Mouse (Mus musculus): ENCODE measurements around the gene Cd70. TPM values are rescaled to one million over a fixed set of nuclear protein-coding genes. Genes with fewer than 3 reads are reported as not detected.
"Not testable (repeated sequence)": the region's sequence is repeated elsewhere in the genome, so short reads cannot be mapped to it uniquely, and the experiment has no call there.

Gene Cd70
- total RNA-seq, 2 experiments from 2014 or later: 0.61 TPM; not detected in 1

DNA sequence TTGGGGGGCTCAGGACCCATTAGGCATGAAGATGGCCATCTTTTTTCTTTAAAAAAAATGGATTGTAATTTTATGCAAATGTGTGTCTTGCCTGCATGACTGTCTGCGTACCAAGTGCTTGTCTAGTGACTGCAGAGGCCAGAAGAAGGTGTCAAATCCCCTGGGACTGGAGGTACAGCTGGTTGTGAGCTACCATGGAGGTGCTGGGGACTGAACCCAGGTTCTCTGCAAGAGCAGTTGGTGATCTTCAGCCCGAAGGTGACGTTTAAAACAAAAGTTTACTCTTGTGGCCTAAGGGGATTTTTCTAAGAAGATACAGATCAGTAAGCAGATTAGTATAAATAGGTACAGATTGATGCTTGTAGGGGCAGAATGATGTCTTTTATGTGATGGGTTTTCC lies 13.9 kb downstream of the Cd70 start:
- no peak for DNase-seq (ENCODE audit: extremely low spot score in 1 of 2, low spot score in 1 of 2)

- DNase-seq (ENCODE audit: extremely low spot score in 1 of 2, low spot score in 1 of 2): no peak
These were observed 14.9 kb downstream of the Cd70 start for GRCm38 (mm10) chr17:57134693-57135092.

GRCm38 (mm10) chr17:57134021-57134420 lies 15.6 kb downstream of the Cd70 start:
- not testable (repeated sequence) for DNase-seq (ENCODE audit: extremely low spot score in 1 of 2, low spot score in 1 of 2)

- DNase-seq (ENCODE audit: extremely low spot score in 1 of 2, low spot score in 1 of 2): no peak
These were observed 17.8 kb downstream of the Cd70 start for GRCm38 (mm10) chr17:57131793-57132192.

DNA sequence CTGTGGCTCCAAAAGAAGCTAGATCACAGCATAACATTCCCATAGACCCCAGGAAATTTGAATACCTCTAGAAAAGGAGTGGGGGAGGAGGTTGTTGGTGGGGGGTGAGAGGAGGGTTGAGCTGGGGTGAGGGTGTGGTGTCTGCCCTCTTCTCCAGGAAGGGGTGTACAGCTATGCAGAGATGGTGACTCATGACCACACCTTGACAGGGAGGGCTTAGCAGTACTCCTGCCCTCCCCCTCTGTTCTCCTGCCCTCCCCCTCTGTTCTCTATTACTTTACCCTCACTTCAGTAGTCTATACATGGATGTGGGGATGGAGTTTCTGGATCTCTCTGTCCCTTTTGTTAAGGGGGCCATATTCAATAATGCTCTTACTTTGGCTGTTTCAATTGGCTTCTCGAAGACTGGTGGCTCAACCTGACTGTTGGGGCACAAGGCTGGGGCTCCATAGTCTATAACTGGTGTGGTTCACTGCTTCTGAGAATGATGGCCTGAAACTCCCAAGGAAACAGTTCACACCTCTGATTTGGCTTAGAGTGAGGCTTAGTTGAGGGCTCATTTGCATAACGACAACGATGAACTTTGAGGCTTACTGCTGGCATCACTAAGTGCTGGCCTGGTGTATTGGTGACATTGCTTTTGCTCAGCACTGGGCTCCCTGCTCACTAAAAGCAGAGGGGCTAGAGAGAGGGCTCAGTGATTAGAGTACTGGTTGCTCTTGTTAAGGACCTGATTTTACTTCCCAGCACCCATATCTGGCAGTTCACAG lies 23.5 kb downstream of the Cd70 start:
- no peak for DNase-seq (ENCODE audit: extremely low spot score in 1 of 2, low spot score in 1 of 2)

DNA sequence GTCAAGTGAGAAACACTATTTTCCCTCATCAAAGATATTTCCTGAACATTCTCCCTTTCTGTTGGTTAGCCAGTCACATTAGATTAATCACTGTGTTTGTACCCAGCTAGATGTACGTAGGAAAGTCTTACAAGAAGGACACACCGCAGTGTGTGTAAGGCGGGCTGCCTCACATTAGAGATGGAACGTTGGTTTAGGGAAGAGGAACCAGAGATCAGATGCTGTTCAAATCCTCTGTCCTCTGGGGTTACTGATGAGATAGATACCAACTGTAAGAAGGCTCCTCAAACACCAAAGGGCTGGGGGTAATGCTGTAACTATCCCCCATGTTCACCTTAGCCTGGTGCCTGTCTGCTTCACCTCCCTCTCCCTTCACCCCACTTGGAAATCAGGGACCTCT lies 24.8 kb downstream of the Cd70 start:
- DNase-seq (ENCODE audit: extremely low spot score in 1 of 2, low spot score in 1 of 2): no peak

DNA sequence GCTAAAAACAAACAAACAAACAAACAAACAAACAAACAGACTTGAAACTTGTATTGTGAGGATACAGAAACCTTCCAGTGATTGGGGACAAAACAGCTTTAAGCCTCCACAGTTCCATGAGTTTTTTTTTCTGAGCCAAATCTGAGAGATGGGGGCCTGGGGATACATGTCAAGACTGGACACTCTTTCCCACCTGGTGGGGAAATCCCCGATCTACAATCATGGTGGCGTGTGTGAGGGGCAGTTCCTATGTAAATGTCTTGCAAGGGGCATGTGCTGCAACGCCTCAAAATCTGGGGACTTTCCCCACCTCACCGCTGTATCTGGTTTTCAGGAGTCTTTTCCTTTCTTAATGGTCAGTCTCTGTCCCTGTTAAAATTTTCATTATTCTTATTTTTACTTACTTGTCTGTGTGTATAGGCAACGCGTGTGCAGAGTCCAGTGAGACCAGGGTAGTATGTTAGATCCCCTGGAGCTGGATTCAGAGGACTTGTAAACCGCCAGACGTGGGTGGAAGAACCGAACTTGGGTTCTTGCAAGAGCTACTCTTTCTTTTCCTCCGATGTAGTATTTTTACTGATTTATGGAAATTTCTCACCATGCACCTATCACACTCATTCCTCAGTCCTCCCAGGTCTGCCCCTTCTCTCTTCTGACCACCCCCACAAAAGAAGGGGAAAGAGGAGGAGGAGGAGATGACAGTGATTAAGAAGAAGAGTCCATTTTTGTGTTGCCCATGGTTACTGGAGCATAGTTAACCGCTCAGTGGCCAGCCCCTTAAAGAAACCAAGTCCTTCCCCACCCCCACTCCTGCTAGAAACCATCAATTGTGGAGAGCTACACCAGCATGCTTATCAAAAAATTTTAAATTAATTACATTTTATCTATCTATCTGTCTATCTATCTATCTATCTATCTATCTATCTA lies 26.1 kb downstream of the Cd70 start:
- no peak for DNase-seq (ENCODE audit: extremely low spot score in 1 of 2, low spot score in 1 of 2)

GRCm38 (mm10) chr17:57121856-57122255 lies 27.7 kb downstream of the Cd70 start:
- DNase-seq (ENCODE audit: extremely low spot score in 1 of 2, low spot score in 1 of 2): no peak

DNA sequence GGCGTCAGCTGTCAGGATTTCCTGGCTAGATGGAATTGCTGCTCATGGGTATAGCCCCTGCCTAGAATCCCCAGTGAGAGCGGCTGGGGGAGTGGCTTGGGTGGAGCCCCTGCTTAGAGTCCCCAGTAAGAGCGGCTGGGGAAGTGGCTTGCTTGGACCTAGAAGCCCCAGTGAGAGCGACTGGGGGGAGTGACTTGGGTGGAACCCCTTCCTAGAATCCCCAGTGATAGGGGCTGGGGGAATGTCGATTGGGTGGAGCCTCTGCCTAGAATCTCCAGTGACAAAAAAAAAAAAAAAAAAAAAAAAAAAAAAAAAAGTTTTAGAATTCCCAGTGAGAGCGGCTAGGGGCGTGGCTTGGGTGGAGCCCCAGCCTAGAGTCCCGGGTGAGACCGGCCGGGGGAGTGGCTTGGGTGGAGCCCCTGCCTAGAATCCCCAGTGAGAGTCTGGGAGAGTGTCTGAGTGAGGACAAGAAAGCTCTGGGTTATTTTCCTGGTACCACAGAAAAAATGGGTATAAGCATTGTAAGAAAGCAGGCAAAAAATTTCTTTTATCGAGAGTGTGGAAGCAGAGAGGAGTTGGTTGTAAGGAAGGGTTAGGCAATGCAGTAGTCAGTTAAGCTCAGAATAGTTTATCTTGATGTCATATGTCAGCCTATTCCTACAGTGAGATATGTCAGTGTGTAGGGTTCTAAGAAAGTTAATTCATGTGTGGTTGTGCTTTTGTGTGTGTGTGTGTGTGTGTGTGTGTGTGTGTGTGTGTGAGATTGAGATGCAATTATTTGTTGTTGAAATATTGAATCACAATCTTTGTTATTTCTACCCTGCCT lies 30.8 kb downstream of the Cd70 start:
- DNase-seq (ENCODE audit: extremely low spot score in 1 of 2, low spot score in 1 of 2): no peak

DNA sequence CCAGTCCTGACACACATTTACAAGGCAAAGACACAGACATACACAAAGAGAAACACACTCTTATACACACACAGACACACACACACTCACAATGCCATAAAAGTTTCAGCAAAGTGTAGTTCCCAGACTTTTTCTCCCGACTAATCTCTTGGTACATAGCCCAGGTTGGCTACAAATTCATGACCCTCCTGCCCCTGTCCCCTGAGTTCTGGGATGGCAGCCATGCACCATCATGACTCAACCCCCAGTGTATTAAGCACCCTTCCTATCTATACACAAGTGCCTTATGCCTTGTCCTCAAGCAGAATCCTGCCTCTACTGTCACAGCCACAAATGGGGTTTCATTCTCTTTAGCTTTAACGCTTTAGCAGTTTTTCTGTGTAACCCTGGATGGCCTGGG lies 32.8 kb downstream of the Cd70 start:
- DNase-seq (ENCODE audit: extremely low spot score in 1 of 2, low spot score in 1 of 2): no peak

DNA sequence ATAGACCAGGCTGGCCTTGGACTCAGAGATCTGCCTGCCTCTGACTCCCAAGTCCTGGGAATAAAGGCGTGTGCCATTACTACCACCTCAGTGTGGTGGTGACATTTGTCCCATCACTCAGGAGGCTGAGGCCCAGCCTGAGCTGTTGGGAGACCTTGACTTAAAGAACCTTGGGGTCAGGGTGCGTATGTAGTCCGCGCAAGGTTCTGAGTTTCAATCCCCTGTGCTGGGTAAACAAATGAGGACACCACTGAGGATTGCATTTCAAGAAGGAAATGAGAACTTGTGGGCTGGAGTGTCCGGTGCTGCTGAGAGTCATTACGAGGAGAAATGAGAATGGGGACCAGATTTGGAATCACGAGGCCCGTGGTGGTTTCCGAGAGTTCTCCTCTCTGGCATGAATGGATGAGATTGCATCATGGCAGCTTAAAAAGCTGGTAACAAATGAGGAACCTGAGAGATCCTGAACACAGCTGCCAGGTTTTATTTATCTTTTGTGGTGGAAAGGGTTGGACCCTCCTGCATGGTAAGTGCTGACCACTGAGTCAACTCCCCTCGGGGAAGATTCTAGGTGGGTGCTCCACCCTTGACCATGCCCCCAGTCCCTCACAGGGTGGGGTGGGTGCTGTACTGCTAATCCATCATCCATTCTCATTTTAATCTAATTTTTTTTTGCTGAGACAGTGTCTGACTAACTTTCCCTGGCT lies 36.7 kb downstream of the Cd70 start:
- no peak for DNase-seq (ENCODE audit: extremely low spot score in 1 of 2, low spot score in 1 of 2)

DNA sequence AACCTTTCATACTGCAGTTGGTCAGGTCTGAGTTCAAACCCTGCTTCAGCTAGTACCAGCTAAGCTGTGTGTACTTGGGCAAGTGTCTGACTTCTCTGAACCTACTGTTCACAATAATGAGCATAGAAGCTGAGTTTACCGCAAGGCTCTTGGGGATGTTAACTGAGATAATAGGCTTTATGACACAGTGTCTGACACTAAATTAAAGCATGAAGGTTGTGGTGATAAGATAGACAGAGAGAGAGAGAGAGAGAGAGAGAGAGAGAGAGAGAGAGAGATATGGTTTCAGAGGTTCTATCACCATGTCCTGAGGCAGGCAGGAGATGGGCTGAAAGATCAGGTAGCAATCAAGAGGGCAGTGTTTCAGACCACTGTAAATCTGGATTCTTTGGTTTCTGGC lies 39.6 kb downstream of the Cd70 start:
- DNase-seq (ENCODE audit: extremely low spot score in 1 of 2, low spot score in 1 of 2): no peak

DNA sequence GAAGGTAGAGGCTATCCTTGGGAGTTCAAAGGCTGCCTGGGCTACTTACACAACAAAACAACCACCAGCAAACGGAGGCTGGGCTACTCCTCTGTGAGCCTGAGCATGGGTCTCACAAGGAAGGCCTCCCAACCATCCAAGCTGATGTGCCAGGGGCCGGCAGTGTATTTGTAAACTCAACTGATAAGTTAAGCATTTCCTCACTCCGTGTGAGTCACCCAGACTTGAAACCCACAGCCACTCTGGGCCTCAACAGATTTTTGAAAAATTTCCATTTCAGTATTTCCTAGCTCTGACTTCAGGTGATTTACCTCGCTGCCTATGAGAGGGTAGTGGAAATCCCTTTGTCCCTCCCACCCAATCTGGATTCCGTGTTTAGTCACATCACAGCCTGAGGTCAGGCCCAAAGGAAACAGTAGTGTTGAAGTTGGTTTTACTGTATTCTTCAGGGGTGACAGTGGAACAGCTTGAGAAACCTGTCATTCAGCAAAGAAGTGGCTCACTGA lies 40.9 kb downstream of the Cd70 start:
- DNase-seq (ENCODE audit: extremely low spot score in 1 of 2, low spot score in 1 of 2): no peak

GRCm38 (mm10) chr17:57108040-57108665 lies 41.4 kb downstream of the Cd70 start:
- DNase-seq (ENCODE audit: extremely low spot score in 1 of 2, low spot score in 1 of 2): no peak

DNA sequence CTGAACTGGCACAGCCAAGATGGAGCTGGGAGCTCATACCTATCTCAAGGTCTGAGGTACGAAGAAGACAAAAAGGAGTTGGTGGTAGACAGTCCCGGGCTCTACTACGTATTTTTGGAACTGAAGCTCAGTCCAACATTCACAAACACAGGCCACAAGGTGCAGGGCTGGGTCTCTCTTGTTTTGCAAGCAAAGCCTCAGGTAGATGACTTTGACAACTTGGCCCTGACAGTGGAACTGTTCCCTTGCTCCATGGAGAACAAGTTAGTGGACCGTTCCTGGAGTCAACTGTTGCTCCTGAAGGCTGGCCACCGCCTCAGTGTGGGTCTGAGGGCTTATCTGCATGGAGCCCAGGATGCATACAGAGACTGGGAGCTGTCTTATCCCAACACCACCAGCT lies 42.5 kb downstream of the Cd70 start:
- no peak for DNase-seq (ENCODE audit: extremely low spot score in 1 of 2, low spot score in 1 of 2)

DNA sequence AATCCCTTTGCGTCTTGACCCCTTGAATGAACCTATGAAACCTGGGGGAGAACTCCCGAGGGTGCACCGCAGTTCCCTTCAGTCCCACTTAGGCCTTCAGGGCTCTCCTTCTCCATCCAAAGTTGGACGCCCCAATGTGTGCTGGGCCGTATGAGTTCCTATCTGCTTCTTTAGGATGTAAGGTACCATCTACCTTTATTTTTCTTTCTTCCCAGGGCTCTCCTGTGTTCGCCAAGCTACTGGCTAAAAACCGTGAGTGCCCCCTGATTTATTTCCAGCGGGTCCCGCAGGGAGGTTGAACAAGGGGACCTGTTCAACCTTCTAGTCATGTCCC lies 43.6 kb downstream of the Cd70 start:
- no peak for DNase-seq (ENCODE audit: extremely low spot score in 1 of 2, low spot score in 1 of 2)

DNA sequence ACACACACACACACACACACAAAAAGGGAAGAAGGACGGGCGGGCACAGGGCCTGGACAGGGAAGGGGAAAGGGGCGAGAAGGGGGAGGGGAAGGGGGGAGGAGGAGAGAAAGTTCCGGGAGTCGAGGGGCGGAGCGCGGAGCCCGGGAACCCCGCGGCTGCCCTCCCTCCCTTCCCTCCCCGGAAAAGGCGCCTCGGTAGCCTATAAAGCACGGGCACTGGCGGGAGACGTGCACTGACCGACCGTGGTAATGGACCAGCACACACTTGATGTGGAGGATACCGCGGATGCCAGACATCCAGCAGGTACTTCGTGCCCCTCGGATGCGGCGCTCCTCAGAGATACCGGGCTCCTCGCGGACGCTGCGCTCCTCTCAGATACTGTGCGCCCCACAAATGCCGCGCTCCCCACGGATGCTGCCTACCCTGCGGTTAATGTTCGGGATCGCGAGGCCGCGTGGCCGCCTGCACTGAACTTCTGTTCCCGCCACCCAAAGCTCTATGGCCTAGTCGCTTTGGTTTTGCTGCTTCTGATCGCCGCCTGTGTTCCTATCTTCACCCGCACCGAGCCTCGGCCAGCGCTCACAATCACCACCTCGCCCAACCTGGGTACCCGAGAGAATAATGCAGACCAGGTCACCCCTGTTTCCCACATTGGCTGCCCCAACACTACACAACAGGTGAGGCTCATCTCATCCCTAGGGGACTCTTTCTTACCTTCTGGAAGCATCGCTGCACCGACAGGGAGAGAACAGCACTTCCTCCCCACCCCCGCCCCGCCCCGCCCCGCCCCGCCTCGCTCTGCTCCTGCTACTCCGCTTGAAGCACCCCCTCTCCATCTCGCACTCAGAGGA lies 44.2 kb downstream of the Cd70 start, which contains the start of gene Tnfsf9:
TSS of gene Tnfsf9 (plus strand) at position 145 of the 854 bp plus-strand sequence.
- peak; percentile 18 to 28 for DNase-seq (ENCODE audit: extremely low spot score in 1 of 2, low spot score in 1 of 2)

GRCm38 (mm10) chr17:57104496-57104895 lies 45.1 kb downstream of the Cd70 start:
- DNase-seq (ENCODE audit: extremely low spot score in 1 of 2, low spot score in 1 of 2): no peak

GRCm38 (mm10) chr17:57102276-57102675 lies 47.3 kb downstream of the Cd70 start:
- DNase-seq (ENCODE audit: extremely low spot score in 1 of 2, low spot score in 1 of 2): no peak

Data from layer of hippocampus, postnatal 25 days (tissue).